Comparison of ENCODE assay signal across 7 mouse cellular contexts in the genomic region with DNA sequence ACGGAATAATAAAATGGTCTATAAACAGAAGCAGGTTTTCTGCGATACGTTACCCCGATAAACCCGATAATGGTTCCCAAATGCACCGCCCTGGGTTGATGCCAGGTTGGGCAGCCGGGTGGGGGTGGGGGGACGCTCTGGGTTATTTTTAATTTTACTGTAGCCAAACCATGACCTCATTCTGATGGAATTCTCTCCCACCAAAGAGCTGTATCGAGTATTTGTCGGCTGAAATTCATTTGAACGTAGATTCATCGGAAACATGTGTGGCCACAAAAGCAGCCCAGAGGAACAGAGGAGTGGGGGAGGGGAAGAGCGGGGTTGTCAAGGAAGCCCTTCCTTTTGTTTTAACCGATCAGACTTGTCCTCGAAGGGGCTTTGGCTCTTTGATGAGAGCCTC.
A peak's percentile ranks its signal among the peaks of the same experiment; 100 is the strongest.
DNase-seq lines count a peak whose midpoint lies in the region; ATAC-seq lines count a peak whose summit lies in the region.

No protein-coding gene starts in this region.

- H3K27me3 ChIP-seq in midbrain, embryonic 15.5 days (replicated peaks), result no peaks in the 10 kb centered on the region
- H3K27me3 ChIP-seq in midbrain, embryonic 10.5 days (ENCODE audit: low read depth, poor library complexity, severe bottlenecking), result no peaks in the 10 kb centered on the region
- H3K27me3 ChIP-seq in embryonic facial prominence, embryonic 12.5 days, result no peaks in the 10 kb centered on the region
- H3K27me3 ChIP-seq in hindbrain, embryonic 10.5 days (ENCODE audit: insufficient read depth, poor library complexity, severe bottlenecking), result no peaks in the 10 kb centered on the region
- H3K27me3 ChIP-seq in liver, embryonic 12.5 days (replicated peaks), result 0 out of 2 replicates have a peak, but pooled peaks cover 3% of the 10 kb centered on the region

- no peak overlapping the region for H3K27ac ChIP-seq in midbrain, embryonic 15.5 days
- H3K27ac ChIP-seq in midbrain, embryonic 10.5 days (replicated peaks), result no peak overlapping the region
- peak overlapping the region; percentile 75 for H3K27ac ChIP-seq in embryonic facial prominence, embryonic 12.5 days
- H3K27ac ChIP-seq in hindbrain, embryonic 10.5 days, result no peak overlapping the region
- no peak overlapping the region for H3K27ac ChIP-seq in liver, embryonic 12.5 days

- H3K36me3 ChIP-seq in midbrain, embryonic 15.5 days (replicated peaks), result no peaks in the 10 kb centered on the region
- H3K36me3 ChIP-seq in midbrain, embryonic 10.5 days, result no peaks in the 10 kb centered on the region
- no peaks in the 10 kb centered on the region for H3K36me3 ChIP-seq in embryonic facial prominence, embryonic 12.5 days
- no peaks in the 10 kb centered on the region for H3K36me3 ChIP-seq in hindbrain, embryonic 10.5 days
- H3K36me3 ChIP-seq in liver, embryonic 12.5 days, result no peaks in the 10 kb centered on the region

- peak overlapping the region; percentile 15; the same call in 1 of the 2 replicates for H3K4me2 ChIP-seq in midbrain, embryonic 15.5 days
- H3K4me2 ChIP-seq in embryonic facial prominence, embryonic 12.5 days (replicated peaks), result peak overlapping the region; percentile 25
- H3K4me2 ChIP-seq in liver, embryonic 12.5 days, result peak overlapping the region; percentile 9; the same call in 1 of the 2 replicates

- H3K9me3 ChIP-seq in midbrain, embryonic 15.5 days, result no peaks in the 10 kb centered on the region
- H3K9me3 ChIP-seq in midbrain, embryonic 10.5 days (replicated peaks), result no peaks in the 10 kb centered on the region
- no peaks in the 10 kb centered on the region for H3K9me3 ChIP-seq in embryonic facial prominence, embryonic 12.5 days
- no peaks in the 10 kb centered on the region for H3K9me3 ChIP-seq in hindbrain, embryonic 10.5 days
- no peaks in the 10 kb centered on the region for H3K9me3 ChIP-seq in liver, embryonic 12.5 days (replicated peaks)

- DNase-seq in midbrain, embryonic 10.5 days (ENCODE audit: low spot score), result no peak
- peak; percentile 21 for DNase-seq in hindbrain, embryonic 10.5 days (ENCODE audit: low spot score)
- DNase-seq in urinary bladder, postnatal 10 days (ENCODE audit: low spot score), result no peak

- no peak for ATAC-seq in midbrain, embryonic 15.5 days (replicated peaks)
- ATAC-seq in embryonic facial prominence, embryonic 12.5 days (ENCODE audit: insufficient number of reproducible peaks, insufficient read depth, low FRiP score, low TSS enrichment), result peak; percentile 62
- ATAC-seq in liver, embryonic 12.5 days, result no peak
- no peak for ATAC-seq in megakaryocyte progenitor cell, adult 5-6 weeks (replicated peaks; ENCODE audit: poor library complexity)

- H3K4me3 ChIP-seq in midbrain, embryonic 15.5 days, result no peak overlapping the region
- H3K4me3 ChIP-seq in midbrain, embryonic 10.5 days, result no peak overlapping the region
- H3K4me3 ChIP-seq in embryonic facial prominence, embryonic 12.5 days, result no peak overlapping the region
- no peak overlapping the region for H3K4me3 ChIP-seq in hindbrain, embryonic 10.5 days
- no peak overlapping the region for H3K4me3 ChIP-seq in liver, embryonic 12.5 days

- H3K9ac ChIP-seq in midbrain, embryonic 15.5 days, result no peak overlapping the region
- no peak overlapping the region for H3K9ac ChIP-seq in embryonic facial prominence, embryonic 12.5 days
- no peak overlapping the region for H3K9ac ChIP-seq in liver, embryonic 12.5 days

- H3K4me1 ChIP-seq in midbrain, embryonic 15.5 days, result no peaks in the 10 kb centered on the region
- H3K4me1 ChIP-seq in midbrain, embryonic 10.5 days, result 0 out of 2 replicates have a peak, but pooled peaks cover 2% of the 10 kb centered on the region
- peaks cover 20% of the 10 kb centered on the region for H3K4me1 ChIP-seq in embryonic facial prominence, embryonic 12.5 days
- peaks cover 7% of the 10 kb centered on the region for H3K4me1 ChIP-seq in hindbrain, embryonic 10.5 days (replicated peaks)
- H3K4me1 ChIP-seq in liver, embryonic 12.5 days, result no peaks in the 10 kb centered on the region

- 61% methylated on average over 15 of the region's 15 CpGs for WGBS in midbrain, embryonic 15.5 days
- 67% methylated on average over 15 of the region's 15 CpGs for WGBS in midbrain, embryonic 10.5 days
- 12% methylated on average over 15 of the region's 15 CpGs for WGBS in embryonic facial prominence, embryonic 12.5 days
- WGBS in hindbrain, embryonic 10.5 days, result 61% methylated on average over 15 of the region's 15 CpGs
- 45% methylated on average over 15 of the region's 15 CpGs for WGBS in liver, embryonic 12.5 days (ENCODE audit: insufficient replicate concordance)
